Mouse (Mus musculus) spleen, postnatal 14 days (tissue): ENCODE measurements around the gene Rnf141.

Experiments used
- DNase-seq, 2 experiments: peaks; one replicate each; pipeline ENCODE4 v3.0.0; 2021 to 2022; ENCODE audit warnings: low spot score in 2 of 2

Rnf141 gene

GRCm38 (mm10) chr7:110796367-110797051 lies 47.7 kb downstream of the Rnf141 start:
- DNase-seq: peak; percentile 55 to 66

DNA sequence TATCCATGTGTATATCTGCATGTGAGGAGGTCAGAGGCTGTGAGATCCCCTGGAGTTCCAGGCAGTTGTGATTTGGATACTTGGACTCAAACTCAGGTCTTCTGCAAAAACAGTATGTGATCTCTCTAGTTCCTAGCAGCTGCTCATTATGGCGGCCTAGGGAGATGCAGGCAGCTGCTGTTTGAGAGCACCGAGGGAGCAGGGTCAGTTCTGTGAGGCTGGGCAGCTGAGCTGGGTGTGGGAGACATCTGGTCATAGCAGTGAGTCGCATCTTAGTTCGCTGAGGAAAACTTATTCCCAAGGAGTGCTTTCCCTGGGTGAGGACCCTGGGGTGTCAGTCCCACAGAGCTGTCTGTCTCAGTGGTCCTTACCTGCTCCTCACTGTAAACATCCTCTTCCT lies 49.5 kb downstream of the Rnf141 start:
- DNase-seq: no peak

DNA sequence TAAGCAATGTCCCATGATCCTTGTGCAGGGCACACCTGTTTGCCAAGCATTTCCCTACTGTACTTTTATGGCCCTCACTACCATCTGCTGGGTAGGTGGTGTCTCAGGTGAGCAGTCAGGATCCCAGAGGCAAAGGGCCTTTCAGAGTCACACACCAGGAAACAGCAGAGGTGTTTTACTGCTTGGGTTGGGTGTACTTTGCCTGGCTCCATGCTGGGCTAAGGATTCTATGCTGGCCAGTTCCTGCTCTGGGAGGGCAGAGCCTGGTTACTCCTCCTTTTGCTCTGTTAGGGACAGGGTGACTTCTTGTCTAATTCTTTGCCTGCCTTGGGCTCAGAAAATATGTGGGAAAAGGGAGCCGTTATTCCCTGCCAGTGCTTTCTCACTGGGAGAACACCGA lies 51.4 kb downstream of the Rnf141 start:
- no peak for DNase-seq

DNA sequence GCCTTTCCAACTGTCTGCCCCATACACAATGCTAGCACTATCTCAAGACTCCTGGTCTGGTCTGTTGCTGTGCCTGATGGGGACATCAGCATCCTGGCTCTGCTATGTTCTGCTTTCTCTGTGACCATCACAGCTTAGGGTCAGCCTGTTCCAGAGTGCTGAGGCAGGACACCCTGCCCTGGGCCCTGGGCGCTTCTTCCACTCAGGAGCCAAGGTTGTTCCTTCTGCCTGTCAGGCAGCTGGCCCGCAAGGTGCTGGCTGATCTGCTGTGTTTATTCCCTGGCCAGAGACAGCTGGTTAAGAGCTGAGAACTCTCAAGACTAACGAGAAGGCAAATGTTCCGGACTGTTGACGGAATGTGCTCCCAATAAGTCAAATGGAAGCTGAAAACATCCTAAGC lies 52.1 kb downstream of the Rnf141 start:
- DNase-seq: no peak

DNA sequence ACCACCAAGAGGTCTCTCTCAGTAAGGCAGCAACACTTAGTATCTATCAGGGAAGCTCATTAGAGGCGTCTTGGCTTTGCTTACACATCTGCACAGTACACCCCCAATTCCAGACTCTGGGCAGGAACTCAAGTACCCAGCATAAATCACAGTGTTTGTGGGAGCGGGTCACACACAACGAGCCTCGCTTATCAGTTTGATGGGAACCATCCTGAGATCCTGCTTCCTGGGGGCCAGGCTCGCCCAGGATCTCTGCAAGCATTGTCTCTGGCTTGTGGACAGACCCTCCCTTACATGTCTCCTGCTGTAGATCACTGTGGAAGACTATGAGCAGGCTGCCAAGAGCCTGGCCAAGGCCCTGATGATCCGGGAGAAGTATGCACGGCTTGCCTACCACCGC lies 53.4 kb downstream of the Rnf141 start:
- no peak for DNase-seq

- DNase-seq: no peak
These were observed 56.9 kb downstream of the Rnf141 start for GRCm38 (mm10) chr7:110787310-110787709.

- DNase-seq: no peak
These were observed 58.5 kb downstream of the Rnf141 start for GRCm38 (mm10) chr7:110785741-110786146.

DNA sequence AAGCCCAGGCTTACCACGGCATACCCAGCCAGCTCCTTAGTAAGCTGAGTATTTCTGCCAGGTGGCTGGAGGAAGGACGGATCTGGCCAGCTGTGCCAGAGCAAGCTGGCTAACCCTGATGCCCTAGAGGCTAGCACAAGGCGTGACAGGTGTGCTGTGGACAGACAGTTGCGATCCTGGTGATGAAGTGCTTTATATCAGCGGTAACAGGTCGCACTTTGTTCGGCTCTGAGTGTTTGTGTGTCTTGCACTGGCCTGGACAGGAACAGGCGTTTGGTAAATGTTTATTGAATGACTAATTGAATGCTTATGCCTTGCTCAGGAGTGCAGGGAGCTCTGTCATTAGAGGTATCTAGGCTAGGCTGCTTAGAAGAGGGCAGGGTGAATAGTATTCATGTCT lies 59.3 kb downstream of the Rnf141 start:
- no peak for DNase-seq

DNA sequence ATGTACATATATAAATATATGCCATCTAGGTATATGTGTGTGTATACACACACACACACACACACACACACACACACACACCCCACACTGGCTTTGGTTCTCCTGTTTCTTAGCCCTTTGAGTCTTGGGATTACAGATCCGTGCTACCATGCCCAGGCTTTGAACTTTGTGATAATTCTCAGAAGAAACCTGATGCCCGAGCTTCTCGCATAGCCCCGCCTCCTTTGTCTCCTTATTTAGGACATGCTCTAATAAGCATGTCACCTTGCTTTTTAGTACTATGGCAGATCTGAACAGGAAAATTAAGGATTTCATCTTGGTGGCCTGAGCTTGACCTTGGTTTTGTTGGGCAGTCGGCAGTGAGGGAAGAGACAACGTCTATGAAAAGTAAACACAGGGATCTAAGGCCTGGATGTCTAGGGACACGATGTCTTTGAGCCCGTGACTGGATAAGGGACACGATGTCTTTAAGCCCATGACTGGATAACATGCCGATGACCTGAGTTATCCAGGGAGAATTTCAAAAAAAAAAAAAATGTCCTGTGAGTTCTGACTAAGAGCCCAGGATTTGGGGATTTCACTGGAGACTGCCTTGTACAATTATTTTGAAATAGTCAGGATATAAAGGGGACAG lies 61.3 kb downstream of the Rnf141 start:
- no peak for DNase-seq

- DNase-seq: peak; percentile 44 to 51
These were observed 62.1 kb downstream of the Rnf141 start for GRCm38 (mm10) chr7:110782135-110782534.

GRCm38 (mm10) chr7:110781231-110781711 lies 63.0 kb downstream of the Rnf141 start:
- DNase-seq: peak; percentile 68 to 70

DNA sequence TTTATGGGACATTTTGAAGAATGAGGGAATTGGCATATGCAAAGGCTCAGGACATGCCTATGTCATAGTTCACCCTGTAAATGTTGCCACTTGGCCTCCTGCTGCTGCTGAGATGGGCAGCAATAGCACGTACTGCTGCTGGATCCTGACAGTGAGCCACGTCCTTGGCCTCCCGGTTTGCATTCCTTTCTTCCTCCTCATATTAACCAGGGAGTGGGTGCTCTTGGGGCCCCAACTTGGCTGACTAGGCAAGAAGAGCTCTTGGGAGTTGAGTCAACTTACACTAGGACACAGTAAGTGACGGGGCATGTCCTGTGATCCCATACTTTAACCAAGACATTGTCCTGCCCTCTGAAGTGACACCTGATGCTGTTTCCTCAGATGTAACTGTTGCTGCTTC lies 63.7 kb downstream of the Rnf141 start:
- DNase-seq: no peak

GRCm38 (mm10) chr7:110779605-110780111 lies 64.6 kb downstream of the Rnf141 start:
- no peak for DNase-seq

DNA sequence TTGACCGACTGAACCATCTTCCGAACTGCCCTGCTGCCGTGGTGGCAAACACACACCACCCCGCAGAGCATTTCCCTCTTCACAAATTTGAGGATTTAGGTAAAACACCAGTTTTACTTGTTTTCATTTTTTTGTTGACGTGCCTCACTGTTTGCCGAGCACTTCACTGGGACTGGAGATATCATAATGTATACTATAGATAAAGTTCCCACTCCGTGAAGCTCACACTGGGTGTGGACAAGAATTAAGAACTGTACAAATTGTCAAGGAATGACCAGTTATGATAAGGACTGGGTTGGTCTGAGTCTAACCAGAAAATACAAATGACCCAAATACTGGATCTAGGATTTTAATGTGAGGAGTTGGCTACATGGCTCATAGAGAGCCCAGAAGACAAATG lies 65.3 kb downstream of the Rnf141 start:
- no peak for DNase-seq

GRCm38 (mm10) chr7:110777146-110778001 lies 66.9 kb downstream of the Rnf141 start:
- DNase-seq: no peak

- DNase-seq: no peak
These were observed 69.6 kb downstream of the Rnf141 start for GRCm38 (mm10) chr7:110774674-110775073.

DNA sequence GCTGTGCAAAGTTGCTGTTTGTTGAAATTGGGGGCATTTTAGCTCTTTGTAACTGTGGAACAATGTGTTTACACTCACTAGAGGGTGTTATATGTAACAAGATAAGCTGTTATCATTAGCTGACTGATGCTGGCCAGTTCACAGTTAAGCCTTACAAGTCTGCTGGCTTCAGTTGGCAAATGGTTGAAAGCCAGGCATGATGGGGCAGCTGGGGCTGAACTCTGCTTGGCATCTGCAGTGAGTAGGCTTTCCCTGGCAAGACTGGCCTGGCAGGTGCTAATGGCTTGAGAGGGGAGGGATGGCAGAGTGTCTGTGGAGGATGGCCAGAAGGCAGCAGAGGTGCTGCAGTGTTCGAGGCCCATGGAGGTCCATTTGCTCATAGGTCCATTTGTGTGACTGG lies 70.2 kb downstream of the Rnf141 start:
- no peak for DNase-seq

DNA sequence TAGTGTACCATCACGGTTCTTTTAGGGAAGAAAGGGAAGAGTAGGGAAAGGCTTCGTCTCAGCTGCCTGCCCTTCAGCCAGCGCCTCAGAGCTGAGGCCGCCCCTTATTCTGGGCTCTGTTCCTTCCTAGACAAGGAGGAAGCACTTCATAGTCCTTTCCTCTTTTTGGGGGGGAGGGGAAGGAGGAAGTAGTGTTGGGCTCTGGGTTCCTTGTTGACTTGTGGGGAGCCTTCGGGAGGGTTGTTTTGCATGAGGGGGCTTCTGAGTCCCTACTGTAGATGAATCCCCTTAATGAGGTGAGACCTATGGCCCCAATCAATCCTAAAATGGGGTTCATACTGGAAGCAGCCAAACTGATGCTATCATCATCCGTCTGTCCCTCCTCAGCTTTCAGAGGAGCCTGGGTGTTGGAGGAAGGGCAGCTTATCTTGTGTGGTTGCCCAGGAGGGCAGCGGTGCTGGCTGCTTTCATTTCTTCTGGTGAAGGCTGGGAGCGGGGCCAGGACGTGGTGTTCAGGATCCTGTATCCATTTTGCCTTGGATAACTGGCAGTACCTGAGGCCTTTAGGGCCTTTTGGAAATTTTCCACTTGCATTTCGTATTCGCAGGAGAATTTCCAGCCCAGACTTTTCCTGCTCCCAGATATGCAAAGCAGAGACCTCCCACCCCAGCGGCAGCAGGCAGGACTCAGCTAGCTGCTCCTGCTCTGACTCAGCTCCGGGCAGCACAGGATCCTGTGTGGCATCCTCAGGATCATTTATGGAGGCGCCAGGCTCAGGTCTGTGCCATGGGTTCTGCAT lies 70.9 kb downstream of the Rnf141 start:
- DNase-seq: peak; percentile 41 to 45

DNA sequence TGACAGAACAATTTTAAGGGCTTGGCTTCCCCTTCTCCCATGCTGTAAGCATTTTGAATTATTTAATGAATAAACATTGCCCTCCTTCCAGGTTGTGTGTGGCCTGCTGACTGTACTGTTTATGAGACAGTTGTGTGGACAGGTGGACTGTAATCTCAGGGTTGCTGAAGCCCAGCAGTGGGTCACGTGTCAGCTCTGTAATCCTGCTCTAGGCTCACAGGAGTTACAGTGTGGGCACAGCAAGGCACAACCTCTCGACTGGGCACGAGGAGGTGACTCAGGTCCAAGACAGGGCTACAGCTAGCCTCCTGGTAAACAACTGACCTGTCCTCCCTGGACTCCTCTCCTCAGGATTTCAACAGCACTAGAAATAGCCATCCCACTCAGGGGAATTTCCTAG lies 71.9 kb downstream of the Rnf141 start:
- no peak for DNase-seq

DNA sequence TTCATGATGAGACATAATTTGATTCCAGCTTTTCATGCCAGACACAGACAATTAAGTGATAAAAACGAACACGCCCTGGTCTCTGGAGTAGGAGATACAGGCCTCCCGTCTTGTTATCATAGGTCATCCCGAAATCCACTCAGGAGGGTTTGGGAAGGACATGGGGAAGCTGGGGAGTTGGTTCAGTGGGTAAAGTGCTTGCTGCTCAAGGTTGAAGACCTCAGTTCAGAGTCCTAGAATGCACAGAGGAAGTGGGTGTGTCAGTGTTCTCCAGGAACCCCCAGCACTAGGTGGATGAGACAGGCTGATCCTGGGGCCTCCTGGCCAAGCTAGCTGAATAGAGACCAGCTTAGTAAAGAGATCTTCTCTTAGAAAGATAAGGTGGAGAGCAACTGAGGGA lies 73.3 kb downstream of the Rnf141 start:
- no peak for DNase-seq

DNA sequence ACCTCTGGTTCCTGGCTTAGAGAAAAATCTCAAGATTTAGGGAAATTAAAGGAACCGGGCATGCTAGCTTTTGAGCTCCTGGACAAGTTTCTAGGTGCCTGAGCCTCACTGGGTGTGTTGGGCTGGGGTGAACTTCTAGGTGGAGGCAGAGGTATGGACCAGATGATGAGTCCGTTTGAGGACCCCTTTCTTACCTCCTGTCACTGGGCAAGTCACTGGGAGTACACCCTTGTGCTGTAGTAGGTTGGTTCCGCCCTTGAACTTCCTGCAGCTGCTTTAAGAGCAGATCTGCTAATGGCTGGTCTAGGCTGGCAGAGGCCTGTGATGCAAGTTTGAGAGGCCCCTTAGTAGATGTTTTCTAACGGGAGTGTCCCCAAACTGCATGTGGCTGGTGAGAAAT lies 75.2 kb downstream of the Rnf141 start:
- DNase-seq: peak; percentile 37 to 54
